Comparison of ENCODE assay signal across 8 mouse cellular contexts in genomic region chr2:36090853-36091741, GRCm38 (mm10). TPM values are rescaled to one million over a fixed set of nuclear protein-coding genes. Genes with fewer than 3 reads are reported as not detected.
DNase-seq lines count a peak whose midpoint lies in the region; ATAC-seq and TF ChIP-seq lines count a peak whose summit lies in the region.
"Had no signal": no experiment of that assay in that cellular context is flagged by ENCODE, and none has a peak within 500 bp of the region (broad histone marks: within the 10 kb centered on the region; RNA-seq: fewer than 3 reads in every experiment).

No protein-coding gene starts in this region.

- no peak overlapping the region for H3K27ac ChIP-seq in hindbrain, embryonic 13.5 days
- no peak overlapping the region for H3K27ac ChIP-seq in midbrain, embryonic 15.5 days
- no peak overlapping the region for H3K27ac ChIP-seq in testis, adult 2 months (ENCODE audit: control insufficient read depth, insufficient read depth, low read depth, low read length)

- H3K9ac ChIP-seq in hindbrain, embryonic 13.5 days = no peak overlapping the region
- no peak overlapping the region for H3K9ac ChIP-seq in midbrain, embryonic 15.5 days

- H3K4me3 ChIP-seq in hindbrain, embryonic 13.5 days = peak overlapping the region; percentile 41
- H3K4me3 ChIP-seq in midbrain, embryonic 15.5 days = peak overlapping the region; percentile 40
- H3K4me3 ChIP-seq in testis, adult 2 months (ENCODE audit: control insufficient read depth, low read depth, low read length) = peak overlapping the region; percentile 80

- peaks cover 100% of the 10 kb centered on the region for H3K27me3 ChIP-seq in hindbrain, embryonic 13.5 days
- peaks cover 89% of the 10 kb centered on the region for H3K27me3 ChIP-seq in midbrain, embryonic 15.5 days (replicated peaks)
- H3K27me3 ChIP-seq in testis, adult 2 months (ENCODE audit: control insufficient read depth, insufficient read depth, low read length) = no peaks in the 10 kb centered on the region

- H3K4me2 ChIP-seq in hindbrain, embryonic 13.5 days = peak overlapping the region; percentile 65
- H3K4me2 ChIP-seq in midbrain, embryonic 15.5 days = peak overlapping the region; percentile 75

- peaks cover 19% of the 10 kb centered on the region for H3K4me1 ChIP-seq in hindbrain, embryonic 13.5 days (replicated peaks)
- H3K4me1 ChIP-seq in midbrain, embryonic 15.5 days = peaks cover 14% of the 10 kb centered on the region
- peaks cover 15% of the 10 kb centered on the region for H3K4me1 ChIP-seq in testis, adult 2 months (ENCODE audit: control insufficient read depth, insufficient read depth, low read length)

- no peaks in the 10 kb centered on the region for H3K36me3 ChIP-seq in hindbrain, embryonic 13.5 days
- no peaks in the 10 kb centered on the region for H3K36me3 ChIP-seq in midbrain, embryonic 15.5 days (replicated peaks)
- H3K36me3 ChIP-seq in testis, adult 2 months (ENCODE audit: control insufficient read depth, insufficient read depth, low read length) = no peaks in the 10 kb centered on the region

- 3% methylated on average over 70 of the region's 70 CpGs for WGBS in hindbrain, embryonic 13.5 days
- 3% methylated on average over 70 of the region's 70 CpGs for WGBS in midbrain, embryonic 15.5 days

- 0 out of 2 replicates have a peak, but pooled peaks have one; percentile 17 for TF ChIP-seq POLR2A in testis, adult 2 months (IDR thresholded peaks at IDR 0.05; ENCODE audit: control insufficient read depth, low read depth, low read length)

- ATAC-seq in erythroid progenitor cell, adult 5-6 weeks (replicated peaks; ENCODE audit: low FRiP score, poor library complexity, severe bottlenecking) = peak; percentile 56; the same call in 1 of the 2 replicates
- ATAC-seq in hindbrain, embryonic 13.5 days (ENCODE audit: low FRiP score) = peak; percentile 71
- peak; percentile 62 for ATAC-seq in midbrain, embryonic 15.5 days (replicated peaks)

- H3K9me3 ChIP-seq in hindbrain, embryonic 13.5 days = no peaks in the 10 kb centered on the region
- H3K9me3 ChIP-seq in midbrain, embryonic 15.5 days = no peaks in the 10 kb centered on the region

- peak; percentile 97 for DNase-seq in ES-CJ7 (ENCODE audit: low read depth, low spot score)
- peak; percentile 50 to 83 for DNase-seq in adrenal gland, adult (ENCODE audit: inconsistent age in 2 of 2, low spot score in 1 of 2)
- DNase-seq in liver = peak; percentile 88

- no peak for TF ChIP-seq CTCF in testis, adult 2 months (IDR thresholded peaks at IDR 0.05; ENCODE audit: control insufficient read depth, insufficient read depth, insufficient replicate concordance, low read depth, low read length)

RNA-seq across cellular contexts. Expression of gene Lhx6, which starts 14.1 kb away (rescaled TPM):
- not detected in 2 replicates for total RNA-seq in erythroid progenitor cell, adult 5-6 weeks (2015; ENCODE audit: low replicate concordance)
- total RNA-seq in erythroid progenitor cell, adult 5-6 weeks (2017; ENCODE audit: low replicate concordance) = not detected in 2 replicates
- 0.73 and 0.78 TPM in 2 replicates for polyA plus RNA-seq in hindbrain, embryonic 13.5 days (2015; fragmentation: Nextera tagmentation; extraction: Ambion mirVana)
- polyA plus RNA-seq in midbrain, embryonic 15.5 days (2015; fragmentation: Nextera tagmentation; extraction: Ambion mirVana) = 4.5 and 5.2 TPM in 2 replicates
- polyA plus RNA-seq in testis, adult 2 months (2012; rRNA removed) = 3.9 and 5.3 TPM in 2 replicates

RNA-seq across cellular contexts. Expression of gene Morn5, which starts 41.8 kb away (rescaled TPM):
- total RNA-seq in erythroid progenitor cell, adult 5-6 weeks (2015; ENCODE audit: low replicate concordance) = not detected in 2 replicates
- not detected in 2 replicates for total RNA-seq in erythroid progenitor cell, adult 5-6 weeks (2017; ENCODE audit: low replicate concordance)
- 1.9 and 5.7 TPM in 2 replicates for polyA plus RNA-seq in hindbrain, embryonic 13.5 days (2015; fragmentation: Nextera tagmentation; extraction: Ambion mirVana)
- 2.0 and 3.7 TPM in 2 replicates for polyA plus RNA-seq in midbrain, embryonic 15.5 days (2015; fragmentation: Nextera tagmentation; extraction: Ambion mirVana)
- polyA plus RNA-seq in testis, adult 2 months (2012; rRNA removed) = 492 and 524 TPM in 2 replicates
- total RNA-seq: heart, postnatal 10 days had no signal

RNA-seq across cellular contexts. Expression of gene Ndufa8, which starts 41.9 kb away (rescaled TPM):
- 10.1 and 21.6 TPM in 2 replicates for total RNA-seq in erythroid progenitor cell, adult 5-6 weeks (2015; ENCODE audit: low replicate concordance)
- total RNA-seq in erythroid progenitor cell, adult 5-6 weeks (2017; ENCODE audit: low replicate concordance) = 16.4 and 26.1 TPM in 2 replicates
- polyA plus RNA-seq in hindbrain, embryonic 13.5 days (2015; fragmentation: Nextera tagmentation; extraction: Ambion mirVana) = 261 and 262 TPM in 2 replicates
- polyA plus RNA-seq in midbrain, embryonic 15.5 days (2015; fragmentation: Nextera tagmentation; extraction: Ambion mirVana) = 290 and 315 TPM in 2 replicates
- 78.4 and 80.8 TPM in 2 replicates for polyA plus RNA-seq in testis, adult 2 months (2012; rRNA removed)

RNA-seq across cellular contexts. Expression of gene Mrrf, which starts 45.1 kb away (rescaled TPM):
- 0.42 TPM in 1 of 2 replicates, not detected in the other for total RNA-seq in erythroid progenitor cell, adult 5-6 weeks (2015; ENCODE audit: low replicate concordance)
- 3.4 and 16.2 TPM in 2 replicates for total RNA-seq in erythroid progenitor cell, adult 5-6 weeks (2017; ENCODE audit: low replicate concordance)
- 23.8 and 27.2 TPM in 2 replicates for polyA plus RNA-seq in hindbrain, embryonic 13.5 days (2015; fragmentation: Nextera tagmentation; extraction: Ambion mirVana)
- 23.1 and 24.1 TPM in 2 replicates for polyA plus RNA-seq in midbrain, embryonic 15.5 days (2015; fragmentation: Nextera tagmentation; extraction: Ambion mirVana)
- 70.8 and 78.5 TPM in 2 replicates for polyA plus RNA-seq in testis, adult 2 months (2012; rRNA removed)

RNA-seq across cellular contexts. Expression of gene Rbm18, which starts 45.5 kb away (rescaled TPM):
- total RNA-seq in erythroid progenitor cell, adult 5-6 weeks (2015; ENCODE audit: low replicate concordance) = 25.6 and 29.2 TPM in 2 replicates
- total RNA-seq in erythroid progenitor cell, adult 5-6 weeks (2017; ENCODE audit: low replicate concordance) = 11.5 and 15.9 TPM in 2 replicates
- 142 and 148 TPM in 2 replicates for polyA plus RNA-seq in hindbrain, embryonic 13.5 days (2015; fragmentation: Nextera tagmentation; extraction: Ambion mirVana)
- polyA plus RNA-seq in midbrain, embryonic 15.5 days (2015; fragmentation: Nextera tagmentation; extraction: Ambion mirVana) = 146 and 147 TPM in 2 replicates
- polyA plus RNA-seq in testis, adult 2 months (2012; rRNA removed) = 11.5 and 14.2 TPM in 2 replicates

Comparison
In these comparisons a context has a peak if more than half of its experiments do, and no peak if none do; other contexts are left out.
1. RNA of gene Morn5, which starts 41.8 kb away (polyA plus RNA-seq): 492 to 524 TPM in testis, adult 2 months; 1.9 to 5.7 TPM in hindbrain, embryonic 13.5 days and 2.0 to 3.7 TPM in midbrain, embryonic 15.5 days; every median in the first group is over 10 times any median in the second.
2. Peak in every context shown above with its lines, with median percentiles within 50 percentile points of each other: DNase-seq, ATAC-seq and H3K4me3 ChIP-seq.